Mouse (Mus musculus) gastrocnemius, adult 18-20 months (tissue): ENCODE measurements around the gene Gm20716. TPM values are rescaled to one million over a fixed set of nuclear protein-coding genes. Genes with fewer than 3 reads are reported as not detected.

ENCODE experiments used
- DNase-seq: peaks from one replicate; pipeline ENCODE4 v3.0.0; 2021; ENCODE audit warnings: low spot score
- total RNA-seq, 2 experiments: library from RNA; stranded (reverse); gene quantifications; 2 replicates each; pipeline ENCODE4 v1.2.3; 2021

Gm20716 gene
- total RNA-seq, 2 experiments from 2014 or later = 10.1 to 14.1 TPM

GRCm38 (mm10) chr2:168229116-168230025 lies 793 bp downstream of the Gm20716 start:
- peak; percentile 39 for DNase-seq

GRCm38 (mm10) chr2:168223326-168223725 lies 6.8 kb downstream of the Gm20716 start:
- DNase-seq = no peak

- no peak for DNase-seq
Measured at GRCm38 (mm10) chr2:168213788-168214397, 16.3 kb downstream of the Gm20716 start.

- DNase-seq = no peak
Measured at GRCm38 (mm10) chr2:168207883-168208282, 22.3 kb downstream of the Gm20716 start.

- peak; percentile 91 for DNase-seq
Measured at GRCm38 (mm10) chr2:168206725-168207644, 23.2 kb downstream of the Gm20716 start, which contains the start of gene Adnp. Gene Adnp (minus strand): TSS chr2:168207112.

GRCm38 (mm10) chr2:168205681-168206631 lies 24.2 kb downstream of the Gm20716 start:
- no peak for DNase-seq

- peak; percentile 80 for DNase-seq
Measured at GRCm38 (mm10) chr2:168205265-168205664, 24.9 kb downstream of the Gm20716 start.

- no peak for DNase-seq
Measured at GRCm38 (mm10) chr2:168204476-168204999, 25.6 kb downstream of the Gm20716 start.

GRCm38 (mm10) chr2:168200014-168200691 lies 30.0 kb downstream of the Gm20716 start:
- no peak for DNase-seq

GRCm38 (mm10) chr2:168199476-168199875 lies 30.7 kb downstream of the Gm20716 start:
- no peak for DNase-seq

GRCm38 (mm10) chr2:168198421-168198820 lies 31.7 kb downstream of the Gm20716 start:
- DNase-seq = no peak

GRCm38 (mm10) chr2:168195721-168196120 lies 34.4 kb downstream of the Gm20716 start:
- DNase-seq = no peak

- no peak for DNase-seq
Measured at GRCm38 (mm10) chr2:168193685-168194084, 36.5 kb downstream of the Gm20716 start.

GRCm38 (mm10) chr2:168191856-168192255 lies 38.3 kb downstream of the Gm20716 start:
- DNase-seq = no peak

- DNase-seq = no peak
Measured at GRCm38 (mm10) chr2:168175946-168176345, 54.2 kb downstream of the Gm20716 start.

- peak; percentile 63 for DNase-seq
Measured at GRCm38 (mm10) chr2:168170167-168170685, 59.9 kb downstream of the Gm20716 start.

GRCm38 (mm10) chr2:168169800-168170113 lies 60.4 kb downstream of the Gm20716 start:
- no peak for DNase-seq

GRCm38 (mm10) chr2:168168892-168169799 lies 61.0 kb downstream of the Gm20716 start:
- no peak for DNase-seq
